Mouse (Mus musculus): ENCODE measurements around the gene Gm6367. TPM values are rescaled to one million over a fixed set of nuclear protein-coding genes. Genes with fewer than 3 reads are reported as not detected.

Gene Gm6367
- polyA plus RNA-seq (2014; fragmentation: Illumina TruSeq; extraction: RNeasy Lipid Tissue Mini Kit (QIAGEN cat#74804); ENCODE audit: low read depth, low replicate concordance): not detected

DNA sequence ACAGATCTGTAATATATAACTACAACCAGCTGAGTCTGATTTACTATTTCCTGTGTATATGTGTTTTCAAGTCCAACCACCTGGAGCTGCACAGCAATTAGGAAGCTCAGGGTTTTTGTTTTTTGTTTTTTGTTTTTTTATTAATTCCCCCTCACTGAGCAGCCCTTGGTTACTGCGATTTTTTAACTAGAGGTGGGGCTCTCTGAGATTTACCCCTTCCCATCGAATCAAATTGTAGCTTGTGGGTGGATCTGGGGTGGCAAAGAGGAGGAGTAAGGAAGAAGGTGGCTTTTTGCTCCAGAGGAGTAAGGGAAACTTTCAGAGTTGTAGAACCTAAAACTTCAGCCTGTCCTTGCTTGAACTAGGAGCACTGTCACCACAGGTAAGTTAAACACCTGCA, at the start of gene Gm6367:
Gene Gm6367, plus strand, starts transcription at position 301 of the 400 bp plus-strand sequence.

Other genes with a start within 250 kb of the Gm6367 start
- not detected for gene Gm3183, start 123.2 kb upstream of the Gm6367 start, polyA plus RNA-seq (2014; fragmentation: Illumina TruSeq; extraction: RNeasy Lipid Tissue Mini Kit (QIAGEN cat#74804); ENCODE audit: low read depth, low replicate concordance)
- not detected for gene Gm7942, start 118.3 kb downstream of the Gm6367 start, polyA plus RNA-seq (2014; fragmentation: Illumina TruSeq; extraction: RNeasy Lipid Tissue Mini Kit (QIAGEN cat#74804); ENCODE audit: low read depth, low replicate concordance)
- not detected for gene Gm16513, start 194.0 kb downstream of the Gm6367 start, polyA plus RNA-seq (2014; fragmentation: Illumina TruSeq; extraction: RNeasy Lipid Tissue Mini Kit (QIAGEN cat#74804); ENCODE audit: low read depth, low replicate concordance)